9 mouse cellular contexts compared by ENCODE assay signal in the genomic region with DNA sequence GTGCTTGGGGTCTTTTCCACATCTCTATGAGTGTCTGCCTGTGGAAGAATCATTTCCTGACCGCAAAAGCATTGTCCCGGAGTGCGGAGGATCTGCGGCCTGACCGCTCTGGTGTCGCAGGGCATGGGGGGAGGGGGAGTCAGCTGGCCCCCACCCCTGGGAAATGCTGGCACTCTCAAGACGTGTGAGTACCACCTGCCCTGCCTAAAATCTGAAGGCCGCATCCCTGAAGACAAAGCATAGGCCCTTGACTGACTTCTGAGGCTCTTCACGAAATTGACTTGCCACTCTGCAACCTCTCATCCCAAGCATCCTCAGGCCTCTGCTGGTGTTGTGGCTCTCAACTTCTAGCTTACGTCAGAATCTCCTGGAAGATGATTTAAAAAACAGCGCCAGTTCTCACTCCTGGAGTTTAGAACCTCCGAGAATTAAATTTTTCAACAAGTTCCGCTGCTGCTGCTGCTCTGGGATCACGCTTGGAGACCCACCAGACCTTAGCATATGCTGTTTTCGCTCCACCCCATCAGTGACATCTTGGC. TPM values are rescaled to one million over a fixed set of nuclear protein-coding genes. Genes with fewer than 3 reads are reported as not detected.
A peak's percentile ranks its signal among the peaks of the same experiment; 100 is the strongest.
DNase-seq lines count a peak whose midpoint lies in the region; ATAC-seq and TF ChIP-seq lines count a peak whose summit lies in the region.
"Had no signal": no experiment of that assay in that cellular context is flagged by ENCODE, and none has a peak within 500 bp of the region (broad histone marks: within the 10 kb centered on the region; RNA-seq: fewer than 3 reads in every experiment).

No protein-coding gene starts in this region.

- peak overlapping the region; percentile 76 for H3K4me2 ChIP-seq in forebrain, postnatal 0 days (ENCODE audit: low read depth)

- WGBS in heart, embryonic 10.5 days = 34% methylated on average over 15 of the region's 15 CpGs
- 23% methylated on average over 15 of the region's 15 CpGs for WGBS in forebrain, postnatal 0 days
- 45% methylated on average over 15 of the region's 15 CpGs for WGBS in macrophage (ENCODE audit: missing documents)

- peak; percentile 44 for ATAC-seq in forebrain, postnatal 0 days

- H3K27ac ChIP-seq in heart, embryonic 10.5 days = peak overlapping the region; percentile 95
- H3K27ac ChIP-seq in ES-Bruce4 (ENCODE audit: insufficient read depth, low read length) (no peak overlapping the region), macrophage (peak overlapping the region; percentile 46)
- peak overlapping the region; percentile 62; the same call in 1 of the 2 replicates for H3K27ac ChIP-seq in forebrain, postnatal 0 days (ENCODE audit: low read depth, low read length)

- H3K36me3 ChIP-seq in heart, embryonic 10.5 days = 0 out of 2 replicates have a peak, but pooled peaks cover 3% of the 10 kb centered on the region
- H3K36me3 ChIP-seq in ES-Bruce4 (ENCODE audit: control insufficient read depth, insufficient read depth, low read length, poor library complexity, severe bottlenecking) (no peaks in the 10 kb centered on the region), macrophage (ENCODE audit: inconsistent target) (no peaks in the 10 kb centered on the region; the same call in 1 of the 2 replicates)
- H3K36me3 ChIP-seq in forebrain, postnatal 0 days (ENCODE audit: insufficient read depth) = no peaks in the 10 kb centered on the region

- intact Hi-C loops in gastrocnemius, postnatal 14 days (cut with DNase I; ENCODE audit: low total_unique reads) = no loop called here

- no peak for DNase-seq in heart, embryonic 10.5 days (ENCODE audit: low spot score)
- no peak for DNase-seq in heart, postnatal 4 days
- DNase-seq in forebrain, postnatal 0 days = no peak
- no peak for DNase-seq in natural killer cell, adult 2 months (ENCODE audit: low spot score in 2 of 2)
- no peak for DNase-seq in cerebellum, postnatal 4 days (ENCODE audit: low spot score in 2 of 2)
- DNase-seq in gastrocnemius, postnatal 14 days = no peak

- no peak overlapping the region for H3K9ac ChIP-seq in ES-Bruce4 (ENCODE audit: low read depth, poor library complexity, severe bottlenecking)
- H3K9ac ChIP-seq in forebrain, postnatal 0 days = peak overlapping the region; percentile 97

- H3K79me2 ChIP-seq in macrophage (ENCODE audit: inconsistent target) = peaks cover 48% of the 10 kb centered on the region

- TF ChIP-seq EP300 in ES-Bruce4 (IDR thresholded peaks at IDR 0.05; ENCODE audit: insufficient read depth, low read depth, low read length) = no peak

- no peaks in the 10 kb centered on the region for H3K27me3 ChIP-seq in heart, embryonic 10.5 days (ENCODE audit: insufficient read depth, poor library complexity, severe bottlenecking)
- H3K27me3 ChIP-seq in ES-Bruce4 (ENCODE audit: control insufficient read depth, insufficient read depth, low read length, poor library complexity, severe bottlenecking) = no peaks in the 10 kb centered on the region
- H3K27me3 ChIP-seq in forebrain, postnatal 0 days (ENCODE audit: insufficient read depth, low read length) = no peaks in the 10 kb centered on the region

- peak overlapping the region; percentile 98 for H3K4me3 ChIP-seq in heart, embryonic 10.5 days
- H3K4me3 ChIP-seq in ES-Bruce4 (ENCODE audit: low read depth, low read length) (peak overlapping the region; percentile 61), macrophage (ENCODE audit: inconsistent target) (peak overlapping the region; percentile 41)
- H3K4me3 ChIP-seq in forebrain, postnatal 0 days (ENCODE audit: low read depth, low read length) = peak overlapping the region; percentile 87

- H3K9me3 ChIP-seq in heart, embryonic 10.5 days = no peaks in the 10 kb centered on the region
- no peaks in the 10 kb centered on the region for H3K9me3 ChIP-seq in ES-Bruce4 (replicated peaks; ENCODE audit: control insufficient read depth, insufficient read depth, low read length, poor library complexity, severe bottlenecking)
- H3K9me3 ChIP-seq in forebrain, postnatal 0 days (ENCODE audit: low read length) = no peaks in the 10 kb centered on the region

- peaks cover 39% of the 10 kb centered on the region for H3K4me1 ChIP-seq in heart, embryonic 10.5 days
- H3K4me1 ChIP-seq in ES-Bruce4 (ENCODE audit: control insufficient read depth, insufficient read depth, low read length) = peaks cover 6% of the 10 kb centered on the region
- peaks cover 10% of the 10 kb centered on the region for H3K4me1 ChIP-seq in forebrain, postnatal 0 days (ENCODE audit: insufficient read depth)

- TF ChIP-seq CTCF in ES-Bruce4 (IDR thresholded peaks at IDR 0.05; ENCODE audit: low read depth, low read length) = no peak
- TF ChIP-seq CTCF in forebrain, postnatal 0 days (IDR thresholded peaks at IDR 0.05; ENCODE audit: low read depth) = no peak

- no peak for TF ChIP-seq POLR2A in ES-Bruce4 (IDR thresholded peaks at IDR 0.05; ENCODE audit: insufficient read depth, low read length)

RNA-seq across cellular contexts. Expression of a gene that starts 0.4 kb away (rescaled TPM):
- polyA plus RNA-seq in heart, embryonic 10.5 days (2016; fragmentation: Nextera tagmentation; extraction: Ambion mirVana) = 16.7 and 17.4 TPM in 2 replicates
- total RNA-seq in heart, postnatal 4 days (2021) = 10 to 100 TPM; 17.9 to 20.4 TPM
- polyA plus RNA-seq in ES-Bruce4 (2011; ENCODE audit: insufficient read depth, insufficient read length, low read depth, missing spikeins) (16.8 and 20.1 TPM in 2 replicates), macrophage (2018) (65.3 to 164 TPM (median 81.4 TPM) in 3 replicates)
- 24.0 and 34.0 TPM in 2 replicates for total RNA-seq in forebrain, postnatal 0 days (2014; rRNA removed)
- polyA plus RNA-seq in forebrain, postnatal 0 days (2015; fragmentation: Nextera tagmentation; extraction: Ambion mirVana) = 9.1 and 10.9 TPM in 2 replicates
- total RNA-seq in macrophage (2018; cell fraction: chromatin; rRNA removed) = 100 to 1,000 TPM; 131 to 694 (median 376) TPM
- total RNA-seq in macrophage (2018; cell fraction: cytosol; rRNA removed) = 100 to 1,000 TPM in 16 of 26 experiments, 10 to 100 TPM in 10; 58.5 to 226 (median 116) TPM
- total RNA-seq in macrophage (2018; cell fraction: nucleus; rRNA removed) = 100 to 1,000 TPM; 141 to 673 (median 328) TPM
- 1 to 10 TPM; 6.6 to 7.8 TPM for total RNA-seq in gastrocnemius, postnatal 14 days (2021)

RNA-seq across cellular contexts. Expression of a gene that starts 23.9 kb away (rescaled TPM):
- polyA plus RNA-seq in heart, embryonic 10.5 days (2016; fragmentation: Nextera tagmentation; extraction: Ambion mirVana) = 24.7 and 33.4 TPM in 2 replicates
- 1 to 10 TPM; 4.2 to 5.1 TPM for total RNA-seq in heart, postnatal 4 days (2021)
- 31.8 and 33.3 TPM in 2 replicates for polyA plus RNA-seq in ES-Bruce4 (2011; ENCODE audit: insufficient read depth, insufficient read length, low read depth, missing spikeins)
- total RNA-seq in forebrain, postnatal 0 days (2014; rRNA removed) = 2.4 and 2.5 TPM in 2 replicates
- polyA plus RNA-seq in forebrain, postnatal 0 days (2015; fragmentation: Nextera tagmentation; extraction: Ambion mirVana) = 1.4 and 1.6 TPM in 2 replicates
- 10 to 100 TPM in 17 of 26 experiments, 1 to 10 TPM in 9; 5.1 to 54.9 (median 14.7) TPM for total RNA-seq in macrophage (2018; cell fraction: chromatin; rRNA removed)
- 1 to 10 TPM in 15 of 26 experiments, under 1 TPM in 11; 0.61 to 1.7 (median 1.1) TPM for total RNA-seq in macrophage (2018; cell fraction: cytosol; rRNA removed)
- total RNA-seq in macrophage (2018; cell fraction: nucleus; rRNA removed) = 10 to 100 TPM in 9 of 26 experiments, 1 to 10 TPM in 17; 2.5 to 19.2 (median 7.1) TPM
- 0.60 to 4.3 TPM (median 1.5 TPM) in 3 replicates for polyA plus RNA-seq in macrophage (2018)
- total RNA-seq in gastrocnemius, postnatal 14 days (2021) = under 1 TPM; 0.90 to 0.91 TPM

RNA-seq across cellular contexts. Expression of a gene that starts 24.1 kb away (rescaled TPM):
- 139 and 141 TPM in 2 replicates for polyA plus RNA-seq in heart, embryonic 10.5 days (2016; fragmentation: Nextera tagmentation; extraction: Ambion mirVana)
- total RNA-seq in heart, postnatal 4 days (2021) = 10 to 100 TPM; 72.9 to 78.9 TPM
- polyA plus RNA-seq in ES-Bruce4 (2011; ENCODE audit: insufficient read depth, insufficient read length, low read depth, missing spikeins) (48.1 and 49.0 TPM in 2 replicates), macrophage (2018) (67.1 to 97.3 TPM (median 81.8 TPM) in 3 replicates)
- total RNA-seq in forebrain, postnatal 0 days (2014; rRNA removed) = 50.7 and 57.0 TPM in 2 replicates
- polyA plus RNA-seq in forebrain, postnatal 0 days (2015; fragmentation: Nextera tagmentation; extraction: Ambion mirVana) = 126 and 149 TPM in 2 replicates
- total RNA-seq in macrophage (2018; cell fraction: chromatin; rRNA removed) = 10 to 100 TPM in 12 of 26 experiments, 1 to 10 TPM in 14; 3.0 to 20.9 (median 9.1) TPM
- 100 to 1,000 TPM in 17 of 26 experiments, 10 to 100 TPM in 9; 68.6 to 149 (median 112) TPM for total RNA-seq in macrophage (2018; cell fraction: cytosol; rRNA removed)
- 10 to 100 TPM in 24 of 26 experiments, 1 to 10 TPM in 2; 7.6 to 47.6 (median 26.1) TPM for total RNA-seq in macrophage (2018; cell fraction: nucleus; rRNA removed)
- 10 to 100 TPM; 56.4 to 59.0 TPM for total RNA-seq in gastrocnemius, postnatal 14 days (2021)

RNA-seq across cellular contexts. Expression of a gene that starts 26.6 kb away (rescaled TPM):
- polyA plus RNA-seq in heart, embryonic 10.5 days (2016; fragmentation: Nextera tagmentation; extraction: Ambion mirVana) = not detected in 2 replicates
- not detected for total RNA-seq in heart, postnatal 4 days (2021)
- polyA plus RNA-seq in ES-Bruce4 (2011; ENCODE audit: insufficient read depth, insufficient read length, low read depth, missing spikeins) = not detected in 2 replicates
- not detected in 2 replicates for total RNA-seq in forebrain, postnatal 0 days (2014; rRNA removed)
- polyA plus RNA-seq in forebrain, postnatal 0 days (2015; fragmentation: Nextera tagmentation; extraction: Ambion mirVana) = not detected in 2 replicates
- under 1 TPM in 10 of 26 experiments, not detected in 16; 0.33 to 0.86 (median 0.60) TPM for total RNA-seq in macrophage (2018; cell fraction: chromatin; rRNA removed)
- under 1 TPM in 17 of 26 experiments, not detected in 9; 0.05 to 0.44 (median 0.27) TPM for total RNA-seq in macrophage (2018; cell fraction: cytosol; rRNA removed)
- under 1 TPM in 8 of 26 experiments, not detected in 18; 0.28 to 0.97 (median 0.44) TPM for total RNA-seq in macrophage (2018; cell fraction: nucleus; rRNA removed)
- polyA plus RNA-seq in macrophage (2018) = 0.30 TPM in 1 of 3 replicates, not detected in the others
- total RNA-seq in gastrocnemius, postnatal 14 days (2021) = not detected
- polyA plus RNA-seq: gonadal fat pad, adult 2 months had no signal

RNA-seq across cellular contexts. Expression of a gene that starts 48.1 kb away (rescaled TPM):
- 229 and 251 TPM in 2 replicates for polyA plus RNA-seq in heart, embryonic 10.5 days (2016; fragmentation: Nextera tagmentation; extraction: Ambion mirVana)
- 10 to 100 TPM; 85.0 to 91.8 TPM for total RNA-seq in heart, postnatal 4 days (2021)
- polyA plus RNA-seq in ES-Bruce4 (2011; ENCODE audit: insufficient read depth, insufficient read length, low read depth, missing spikeins) = 163 and 171 TPM in 2 replicates
- total RNA-seq in forebrain, postnatal 0 days (2014; rRNA removed) = 116 and 127 TPM in 2 replicates
- polyA plus RNA-seq in forebrain, postnatal 0 days (2015; fragmentation: Nextera tagmentation; extraction: Ambion mirVana) = 144 and 145 TPM in 2 replicates
- 10 to 100 TPM; 29.3 to 84.4 (median 47.7) TPM for total RNA-seq in macrophage (2018; cell fraction: chromatin; rRNA removed)
- 100 to 1,000 TPM in 25 of 26 experiments, 10 to 100 TPM in 1; 98.2 to 155 (median 109) TPM for total RNA-seq in macrophage (2018; cell fraction: cytosol; rRNA removed)
- total RNA-seq in macrophage (2018; cell fraction: nucleus; rRNA removed) = 10 to 100 TPM; 39.3 to 93.5 (median 58.7) TPM
- 83.8 to 180 TPM (median 108 TPM) in 3 replicates for polyA plus RNA-seq in macrophage (2018)
- total RNA-seq in gastrocnemius, postnatal 14 days (2021) = 10 to 100 TPM; 26.9 to 35.5 TPM

Comparison
In these comparisons a context has a peak if more than half of its experiments do, and no peak if none do; other contexts are left out.
1. H3K4me3 ChIP-seq: peak in every context shown above with its lines; median percentile 98 in heart, embryonic 10.5 days; 87 in forebrain, postnatal 0 days; 61 in ES-Bruce4; 41 in macrophage.